9 mouse cellular contexts compared by ENCODE assay signal in the genomic region with DNA sequence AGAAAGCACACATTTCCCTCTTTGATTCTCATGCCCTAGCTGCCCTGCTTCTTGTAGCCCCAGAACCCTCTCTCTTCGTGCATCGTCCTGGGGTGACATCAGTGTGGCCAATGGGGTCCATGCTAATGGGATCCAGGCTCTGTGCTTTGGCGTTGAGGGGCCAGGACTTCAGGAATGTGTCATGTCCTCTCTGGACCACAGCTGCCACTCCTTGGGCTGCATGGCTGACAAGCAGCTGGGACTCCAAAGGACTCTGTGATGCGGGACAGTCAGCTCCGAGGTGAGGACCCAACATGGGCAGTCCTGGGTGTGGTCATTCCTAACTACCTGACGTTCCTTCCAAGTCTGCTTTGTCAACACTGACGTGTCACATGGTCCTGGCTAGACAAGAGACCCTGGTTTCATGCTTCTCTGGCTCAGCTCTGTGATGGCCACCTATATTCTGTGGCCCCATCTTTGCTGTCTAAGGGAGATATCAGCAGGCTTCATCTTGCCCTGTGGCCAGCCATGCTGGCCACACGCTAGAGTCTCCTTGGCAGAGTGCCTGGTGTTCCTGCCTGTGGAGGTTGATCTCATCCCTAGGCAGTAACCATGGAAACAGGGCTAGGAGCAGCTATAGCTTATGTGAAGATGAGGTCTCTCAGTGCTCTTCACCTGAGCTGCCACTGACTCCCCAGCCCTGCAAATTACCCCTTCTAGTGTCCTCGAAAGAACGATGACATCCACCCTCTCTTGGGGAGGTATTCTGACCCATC.
DNase-seq lines count a peak whose midpoint lies in the region; ATAC-seq and TF ChIP-seq lines count a peak whose summit lies in the region.
"Had no signal": no experiment of that assay in that cellular context is flagged by ENCODE, and none has a peak within 500 bp of the region (broad histone marks: within the 10 kb centered on the region; RNA-seq: fewer than 3 reads in every experiment).

No protein-coding gene starts in this region.

- no peak for TF ChIP-seq POLR2A in thymus, adult 2 months (IDR thresholded peaks at IDR 0.05; ENCODE audit: control insufficient read depth, extremely low read depth, insufficient read depth, low read length, poor library complexity)

- TF ChIP-seq CTCF in thymus, adult 2 months (IDR thresholded peaks at IDR 0.05; ENCODE audit: borderline replicate concordance, control insufficient read depth, extremely low read depth, insufficient read depth, low read length, poor library complexity) = no peak

- DNase-seq in neural tube, embryonic 11.5 days (ENCODE audit: low spot score) = no peak
- DNase-seq in neural tube, embryonic 10.5 days (ENCODE audit: extremely low spot score, low spot score) = no peak
- DNase-seq in cerebellum, adult 9-10 months = peak; percentile 96
- DNase-seq in left cerebral cortex, adult 18-20 months (ENCODE audit: low spot score in 2 of 2) = peak; percentile 67 to 69
- peak; percentile 63 for DNase-seq in right cerebral cortex, postnatal 4 days
- DNase-seq in kidney, postnatal 36 days = no peak
- DNase-seq in liver, embryonic 11.5 days (ENCODE audit: low spot score) = no peak
- no peak for DNase-seq in thymus, adult 2 months

- H3K27me3 ChIP-seq in neural tube, embryonic 11.5 days (ENCODE audit: control insufficient read depth, insufficient read depth, low read length) = no peaks in the 10 kb centered on the region
- H3K27me3 ChIP-seq in liver, embryonic 11.5 days (replicated peaks; ENCODE audit: control insufficient read depth, insufficient read depth, low read length) = no peaks in the 10 kb centered on the region; the same call in 1 of the 2 replicates
- H3K27me3 ChIP-seq in thymus, adult 2 months (ENCODE audit: control insufficient read depth, insufficient read depth, low read length) = no peaks in the 10 kb centered on the region

- no peaks in the 10 kb centered on the region for H3K9me3 ChIP-seq in neural tube, embryonic 11.5 days (ENCODE audit: control insufficient read depth, low read length)
- H3K9me3 ChIP-seq in liver, embryonic 11.5 days (ENCODE audit: control insufficient read depth, low read length) = no peaks in the 10 kb centered on the region
- H3K9me3 ChIP-seq: limb, embryonic 12.5 days had no signal

- H3K27ac ChIP-seq in neural tube, embryonic 11.5 days (ENCODE audit: low read depth, low read length) = peak overlapping the region; percentile 74
- H3K27ac ChIP-seq in liver, embryonic 11.5 days (ENCODE audit: low read depth, low read length) = no peak overlapping the region
- H3K27ac ChIP-seq in thymus, adult 2 months (ENCODE audit: control insufficient read depth, insufficient read depth, low read length) = no peak overlapping the region
- H3K27ac ChIP-seq: limb, embryonic 12.5 days had no signal

- no peak for ATAC-seq in neural tube, embryonic 11.5 days (ENCODE audit: insufficient read depth, low FRiP score, low TSS enrichment)
- ATAC-seq in liver, embryonic 11.5 days (replicated peaks; ENCODE audit: low FRiP score) = no peak

- H3K4me1 ChIP-seq in neural tube, embryonic 11.5 days (ENCODE audit: control insufficient read depth, insufficient read depth, low read length) = peaks cover 27% of the 10 kb centered on the region
- H3K4me1 ChIP-seq in liver, embryonic 11.5 days (replicated peaks; ENCODE audit: control insufficient read depth, insufficient read depth, low read length) = no peaks in the 10 kb centered on the region
- no peaks in the 10 kb centered on the region for H3K4me1 ChIP-seq in thymus, adult 2 months (replicated peaks; ENCODE audit: control insufficient read depth, insufficient read depth, low read length)

- no peak overlapping the region for H3K4me3 ChIP-seq in neural tube, embryonic 11.5 days (ENCODE audit: low read depth, low read length)
- H3K4me3 ChIP-seq in liver, embryonic 11.5 days (ENCODE audit: low read depth, low read length) = no peak overlapping the region
- H3K4me3 ChIP-seq in thymus, adult 2 months (ENCODE audit: control insufficient read depth, insufficient read depth, low read length) = no peak overlapping the region
- H3K4me3 ChIP-seq: limb, embryonic 12.5 days had no signal

- H3K9ac ChIP-seq in neural tube, embryonic 11.5 days (ENCODE audit: low read length) = no peak overlapping the region
- no peak overlapping the region for H3K9ac ChIP-seq in liver, embryonic 11.5 days (ENCODE audit: low read depth, low read length)
- H3K9ac ChIP-seq: limb, embryonic 12.5 days had no signal

- WGBS in neural tube, embryonic 11.5 days = 84% methylated on average over 10 of the region's 10 CpGs
- WGBS in liver, embryonic 11.5 days = 74% methylated on average over 10 of the region's 10 CpGs
- WGBS in thymus, adult 2 months = 84% methylated on average over 10 of the region's 10 CpGs

- H3K36me3 ChIP-seq in neural tube, embryonic 11.5 days (ENCODE audit: control insufficient read depth, insufficient read depth, low read length) = no peaks in the 10 kb centered on the region
- H3K36me3 ChIP-seq in liver, embryonic 11.5 days (ENCODE audit: control insufficient read depth, insufficient read depth, low read length) = no peaks in the 10 kb centered on the region
- H3K36me3 ChIP-seq in thymus, adult 2 months (ENCODE audit: control insufficient read depth, insufficient read depth, low read length) = no peaks in the 10 kb centered on the region
- H3K36me3 ChIP-seq: limb, embryonic 12.5 days had no signal

- H3K4me2 ChIP-seq in neural tube, embryonic 11.5 days (ENCODE audit: low read depth) = no peak overlapping the region
- H3K4me2 ChIP-seq in liver, embryonic 11.5 days = no peak overlapping the region

Comparison
In these comparisons a context has a peak if more than half of its experiments do, and no peak if none do; other contexts are left out.
1. DNase-seq: peak in cerebellum, adult 9-10 months (single experiment), left cerebral cortex, adult 18-20 months (2 of 2) and right cerebral cortex, postnatal 4 days (single experiment); none in neural tube, embryonic 11.5 days (single experiment), neural tube, embryonic 10.5 days (single experiment), kidney, postnatal 36 days (0 of 2), liver, embryonic 11.5 days (single experiment) and thymus, adult 2 months (single experiment).